Mouse (Mus musculus): ENCODE measurements around the gene Uvrag.

Uvrag gene

DNA sequence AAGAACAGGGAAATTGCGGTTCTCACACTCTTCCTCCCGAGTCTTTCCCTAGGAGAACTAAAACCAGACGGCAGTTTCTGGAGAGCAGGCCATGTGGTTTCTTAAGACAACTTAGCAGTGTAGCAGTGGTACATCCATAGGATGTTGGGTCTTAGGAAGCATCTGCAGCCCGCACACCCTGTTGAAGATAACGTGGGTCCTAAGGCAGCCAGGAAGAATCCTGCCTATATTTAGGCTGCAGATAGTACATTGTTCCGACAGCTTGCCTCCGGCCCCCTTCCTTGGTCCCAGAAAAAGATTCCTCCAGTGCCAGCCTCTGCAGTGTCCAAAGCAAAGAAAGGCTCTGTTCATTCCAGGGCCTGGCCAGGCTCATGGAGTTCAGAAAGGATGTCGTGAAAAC, 25.2 kb upstream of the Uvrag start:
- no peak for DNase-seq (ENCODE audit: low read depth, low spot score)

DNA sequence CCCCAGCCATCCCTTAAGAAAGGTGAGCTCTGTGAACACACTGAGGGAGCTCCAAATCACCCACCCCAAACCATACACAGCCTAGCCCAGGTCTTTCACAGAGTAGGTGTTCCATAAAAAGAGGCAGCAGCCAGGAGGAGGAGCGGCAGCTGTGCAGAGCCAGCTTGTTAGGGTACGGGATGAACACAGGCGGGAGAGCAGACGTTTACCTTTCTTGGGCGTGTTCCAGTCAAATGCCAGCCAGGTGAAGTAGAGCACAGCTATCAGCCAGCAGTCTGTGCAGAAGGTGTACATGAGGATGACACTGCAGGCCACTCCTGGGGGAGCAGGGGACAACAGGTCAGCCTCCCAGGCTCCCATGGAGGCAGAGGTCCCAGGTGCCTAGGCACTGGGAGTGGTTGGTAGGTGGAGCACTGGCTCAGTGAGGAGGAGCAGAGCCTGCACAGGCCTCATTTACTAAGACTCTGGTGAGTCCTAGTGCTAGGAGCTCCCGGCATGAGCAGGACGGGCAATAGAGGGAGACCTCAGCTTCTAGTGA, 24.0 kb upstream of the Uvrag start:
- DNase-seq (ENCODE audit: low read depth, low spot score), result no peak

DNA sequence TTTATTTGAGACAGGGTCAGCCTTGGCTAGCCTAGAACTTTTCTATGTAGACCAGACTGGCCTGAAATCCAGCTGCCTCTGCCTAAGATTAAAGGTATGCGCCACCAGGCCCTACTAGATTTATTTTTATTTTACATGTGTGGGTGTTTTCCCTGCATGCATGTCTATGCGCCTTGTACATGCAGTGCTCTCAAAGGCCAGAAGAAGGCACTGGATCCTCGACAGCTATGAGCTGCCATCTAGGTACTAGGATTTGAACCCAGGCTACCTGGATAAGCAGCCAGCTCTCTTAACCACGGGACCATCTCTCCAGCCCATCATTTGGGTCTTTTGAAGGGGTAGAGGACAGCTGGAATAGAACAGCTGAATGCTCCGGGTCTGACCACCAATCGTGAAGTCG, 21.5 kb upstream of the Uvrag start:
- no peak for DNase-seq (ENCODE audit: low read depth, low spot score)

DNA sequence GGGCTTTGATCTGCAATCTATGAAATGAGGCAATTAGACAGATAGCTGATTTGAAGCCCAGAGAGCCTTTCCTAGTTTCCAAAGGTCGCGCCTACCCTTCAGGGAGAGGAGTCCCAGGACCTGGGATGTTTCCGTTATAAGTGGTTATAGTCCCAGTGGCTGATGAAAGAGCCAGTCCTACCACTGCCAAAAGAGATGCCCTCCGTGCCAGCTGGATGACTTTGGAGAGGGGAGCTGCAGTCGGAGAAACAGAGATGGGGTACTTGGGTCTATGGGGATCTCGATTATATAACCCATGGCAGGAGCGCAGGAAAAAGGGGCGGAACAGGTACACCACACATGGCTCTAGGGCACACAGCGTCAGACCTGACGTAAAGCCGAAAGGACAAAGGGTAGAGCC, 21.0 kb upstream of the Uvrag start:
- DNase-seq (ENCODE audit: low read depth, low spot score), result no peak

DNA sequence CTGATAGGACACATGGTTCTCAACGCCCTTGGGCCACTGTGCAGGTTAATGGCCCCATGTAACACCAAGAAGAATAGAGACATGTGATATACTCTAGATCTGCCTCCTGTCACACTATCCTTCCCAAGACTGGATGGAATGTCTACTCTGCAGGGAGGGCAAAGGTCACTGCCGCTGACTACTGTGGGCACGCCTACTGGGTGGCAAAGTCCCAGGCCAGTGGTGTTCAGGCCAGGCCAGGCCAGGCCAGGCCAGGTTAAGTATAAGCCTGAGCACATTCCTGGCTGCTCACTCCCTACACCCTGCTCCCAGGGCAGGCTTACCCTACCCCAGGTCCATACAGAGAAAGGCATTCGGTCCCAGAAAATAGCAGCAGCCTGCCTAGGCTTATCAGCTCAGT, 20.6 kb upstream of the Uvrag start:
- DNase-seq (ENCODE audit: low read depth, low spot score), result no peak

DNA sequence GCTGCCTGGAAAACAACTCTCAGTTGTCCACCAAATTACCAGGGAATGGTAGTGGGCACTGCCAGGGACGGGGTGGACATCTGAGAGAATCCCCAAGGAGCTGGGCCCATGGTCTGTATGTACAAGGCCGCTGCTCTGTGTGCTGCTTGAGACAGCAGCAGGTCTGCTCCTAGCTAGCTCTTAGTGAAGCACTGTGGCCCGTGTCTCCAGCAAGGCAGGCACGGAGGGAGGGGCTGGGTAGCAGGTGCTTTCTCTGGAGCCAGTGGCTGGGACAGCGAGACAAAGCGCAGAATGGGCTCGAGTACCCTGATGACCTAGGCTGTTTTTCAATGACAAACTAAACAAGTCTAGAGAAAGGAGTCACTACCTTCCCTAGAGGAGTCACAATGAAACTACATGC, 20.1 kb upstream of the Uvrag start:
- no peak for DNase-seq (ENCODE audit: low read depth, low spot score)

DNA sequence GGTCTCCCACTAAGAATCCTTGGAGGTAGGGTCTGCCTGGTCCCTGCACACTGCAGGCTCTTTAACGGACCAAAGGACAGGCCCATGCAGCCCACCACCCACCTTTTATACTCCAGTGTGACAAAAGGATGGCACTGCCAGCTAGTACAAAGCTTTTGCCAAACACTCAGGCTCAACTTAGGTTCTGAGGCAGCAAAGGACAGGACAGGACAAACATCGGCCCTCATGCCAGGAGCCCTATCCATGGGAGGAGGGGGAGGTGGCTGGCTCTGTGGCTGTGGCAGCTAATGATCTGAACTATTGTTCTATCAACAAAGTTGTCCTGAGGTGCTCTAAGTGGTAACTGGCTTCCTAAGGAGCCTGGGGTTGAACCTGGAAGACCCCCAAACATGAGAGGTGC, 18.5 kb upstream of the Uvrag start:
- no peak for DNase-seq (ENCODE audit: low read depth, low spot score)

DNA sequence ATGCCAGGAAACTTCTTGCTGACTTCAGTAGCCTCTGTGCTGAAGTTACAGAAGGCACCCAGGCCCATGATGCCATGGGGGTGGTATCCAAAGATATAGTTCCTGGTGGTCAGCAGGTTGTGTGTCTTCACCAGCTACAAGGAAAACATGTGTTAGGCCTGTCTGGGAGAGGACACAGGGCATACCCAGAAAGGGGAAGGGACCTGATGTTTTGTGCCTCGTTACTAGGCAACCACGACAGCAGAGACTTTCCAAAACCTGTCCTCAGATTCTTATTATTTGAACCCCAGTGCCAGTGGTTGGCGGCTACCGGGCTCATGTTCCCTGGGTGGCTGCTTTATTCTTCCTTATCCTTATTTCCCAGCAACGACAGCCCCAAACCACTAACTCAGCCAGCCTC, 18.0 kb upstream of the Uvrag start:
- DNase-seq (ENCODE audit: low read depth, low spot score), result no peak

DNA sequence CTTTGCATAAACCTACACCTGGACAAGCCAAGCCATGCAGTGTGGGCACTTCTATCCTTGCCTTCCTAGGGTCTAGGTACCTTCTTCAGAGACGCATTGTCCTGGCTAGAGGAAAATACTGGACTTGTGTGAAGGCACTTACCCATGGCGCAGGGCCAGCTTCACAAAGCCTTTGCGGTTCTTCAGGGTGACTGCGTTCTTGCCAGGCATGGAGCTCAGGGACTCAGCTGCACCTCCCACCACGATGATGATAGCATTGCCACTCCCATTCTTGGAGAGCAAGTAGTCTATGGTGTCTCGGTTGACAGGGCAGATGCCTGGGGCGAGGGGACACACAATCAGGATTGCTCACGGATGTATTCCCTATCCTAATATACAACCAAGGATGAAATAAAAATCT, 17.1 kb upstream of the Uvrag start:
- DNase-seq (ENCODE audit: low read depth, low spot score), result no peak

DNA sequence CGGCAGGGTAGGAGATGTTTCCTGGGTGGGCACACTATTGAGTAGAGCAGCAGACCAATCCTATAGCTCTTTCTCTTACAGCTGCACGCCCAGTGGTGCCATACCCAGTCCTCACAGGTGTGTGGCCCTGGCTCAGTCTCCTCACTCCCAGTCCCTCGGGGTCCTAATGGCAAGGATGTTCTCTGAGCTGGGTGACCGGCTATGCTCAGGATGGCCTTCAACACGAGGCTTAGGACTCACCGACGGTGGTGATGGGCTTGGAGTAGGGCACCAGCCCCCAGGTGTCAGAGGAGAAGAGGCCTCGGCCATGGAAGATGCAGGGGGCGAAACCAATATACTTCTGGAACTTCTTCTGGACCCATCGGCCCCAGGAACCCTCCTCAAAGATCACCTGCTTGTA, 15.8 kb upstream of the Uvrag start:
- DNase-seq (ENCODE audit: low read depth, low spot score), result no peak

DNA sequence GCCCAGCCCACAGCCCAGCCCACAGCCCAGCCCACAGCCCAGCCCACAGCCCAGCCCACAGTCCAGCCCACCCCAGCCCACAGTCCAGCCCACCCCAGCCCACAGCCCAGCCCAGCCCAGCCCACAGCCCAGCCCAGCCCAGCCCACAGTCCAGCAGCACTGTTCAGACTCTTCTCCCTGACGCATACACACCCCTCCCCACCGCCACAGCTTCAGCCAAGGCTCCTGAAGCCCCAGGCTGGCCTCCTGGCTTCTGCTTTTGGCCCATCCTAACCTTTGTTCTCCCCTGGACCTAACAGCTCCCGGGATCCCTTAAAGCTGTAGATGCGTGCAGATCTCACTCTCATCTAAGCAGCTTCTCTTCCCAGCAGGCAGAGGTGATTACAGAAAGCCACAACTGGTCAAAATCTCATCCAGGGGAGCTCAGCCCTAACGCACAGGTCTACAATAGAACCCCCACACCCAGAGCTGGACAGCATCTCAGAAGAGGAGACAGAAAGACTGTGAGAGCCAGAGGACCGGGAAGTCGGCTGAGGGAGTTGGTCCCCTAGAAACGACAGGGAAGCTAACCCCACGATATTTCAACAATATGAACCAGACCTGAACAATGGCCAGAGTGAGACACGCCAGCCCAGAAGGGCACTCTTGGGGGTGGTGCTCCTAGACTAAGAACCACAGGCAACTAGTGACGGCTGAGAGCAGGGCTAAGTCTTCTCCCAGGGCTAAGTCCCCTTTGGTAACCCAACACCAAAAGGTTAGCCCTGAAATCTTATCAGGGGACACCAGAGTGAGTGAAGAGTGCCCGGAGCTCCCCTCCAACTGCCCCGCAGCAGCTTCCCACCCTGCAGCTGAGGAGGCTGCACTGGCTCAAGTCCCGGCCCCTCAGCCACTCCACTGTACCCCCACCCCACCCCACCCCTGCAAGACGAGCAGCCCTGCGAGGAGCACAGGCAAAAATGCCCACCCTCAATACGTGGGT, 14.7 kb upstream of the Uvrag start:
- DNase-seq (ENCODE audit: low read depth, low spot score), result no peak

DNA sequence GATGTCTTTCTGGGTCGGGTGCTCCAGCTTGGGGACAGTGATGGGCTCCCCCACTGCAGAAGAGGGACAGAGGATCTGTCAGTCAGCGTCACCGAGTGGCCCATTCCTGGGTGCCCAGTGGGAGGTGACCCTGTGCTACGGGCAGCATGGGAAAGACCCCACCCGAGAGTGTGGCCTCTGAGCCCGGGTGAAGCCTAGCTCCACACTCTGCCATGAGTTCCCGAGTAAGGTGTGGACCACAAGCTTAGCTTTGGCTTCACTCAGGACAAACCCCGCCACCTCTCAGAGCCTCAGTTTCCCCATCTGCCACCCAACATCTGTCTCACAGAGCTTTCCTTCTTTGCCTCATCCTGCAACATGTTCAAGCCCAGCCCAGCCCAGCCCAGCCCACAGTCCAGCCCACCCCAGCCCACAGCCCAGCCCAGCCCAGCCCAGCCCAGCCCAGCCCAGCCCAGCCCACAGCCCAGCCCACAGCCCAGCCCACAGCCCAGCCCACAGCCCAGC, 13.8 kb upstream of the Uvrag start:
- no peak for DNase-seq (ENCODE audit: low read depth, low spot score)

DNA sequence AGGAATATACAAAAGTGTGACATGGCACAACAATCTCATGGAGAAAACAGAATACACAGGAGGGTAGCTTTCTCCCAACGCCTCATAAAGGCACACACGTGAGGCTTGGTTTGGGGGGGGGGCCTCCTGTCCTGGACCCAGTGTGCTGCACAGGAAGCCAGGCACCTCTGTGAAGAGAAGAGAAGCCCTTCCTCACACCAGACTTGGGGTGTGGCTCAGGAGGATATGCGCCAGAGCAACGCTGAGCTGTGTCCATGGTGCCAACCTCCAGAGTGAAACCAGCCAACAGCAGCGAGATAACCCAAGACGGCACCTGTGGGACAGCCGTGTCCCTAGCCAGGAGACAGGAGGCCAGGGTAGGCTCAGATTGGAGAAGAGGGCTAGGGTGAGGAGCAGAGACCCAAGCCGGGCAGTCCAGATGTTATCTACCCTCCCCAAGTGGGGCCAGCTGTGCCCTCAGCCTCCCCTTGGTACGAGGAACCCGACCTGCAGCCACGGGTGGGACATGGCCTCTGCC, 12.8 kb upstream of the Uvrag start:
- DNase-seq (ENCODE audit: low read depth, low spot score), result peak; percentile 17

DNA sequence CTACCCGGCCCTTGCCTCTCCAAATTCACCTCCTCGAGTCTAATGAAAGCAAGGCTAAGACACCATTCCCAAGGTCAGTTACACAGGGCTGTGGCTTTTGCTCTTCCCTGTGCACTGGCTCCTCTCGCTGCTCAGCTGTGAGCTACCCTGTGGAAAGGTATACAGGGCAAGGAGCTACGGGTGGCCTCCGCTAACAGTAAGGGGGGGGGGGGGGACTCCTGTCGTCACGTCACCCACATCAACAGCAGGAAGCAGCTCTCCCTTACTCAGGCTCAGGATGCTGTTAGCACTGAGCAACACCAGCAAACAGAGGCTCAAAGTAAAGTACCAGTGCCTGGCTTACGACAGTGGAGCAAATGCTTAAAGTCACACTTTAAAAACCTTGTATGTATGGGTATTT, 11.8 kb upstream of the Uvrag start:
- DNase-seq (ENCODE audit: low read depth, low spot score), result peak; percentile 57

DNA sequence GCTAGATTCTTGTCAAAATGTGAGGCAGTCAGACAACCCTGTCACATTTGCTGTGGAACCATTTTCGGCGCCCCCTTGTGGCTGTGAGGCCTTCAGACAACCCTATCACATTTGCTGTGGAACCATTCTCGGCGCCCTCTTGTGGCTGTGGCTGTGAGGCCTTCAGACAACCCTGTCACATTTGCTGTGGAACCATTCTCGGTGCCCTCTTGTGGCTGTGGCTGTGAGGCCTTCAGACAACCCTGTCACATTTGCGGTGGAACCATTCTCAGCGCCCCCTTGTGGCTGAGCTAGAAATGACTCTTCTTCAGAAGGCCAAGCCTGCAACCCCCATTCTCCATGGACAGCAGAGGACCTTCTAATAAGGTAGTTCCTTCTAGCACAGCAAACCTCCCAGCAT, 10.4 kb upstream of the Uvrag start:
- DNase-seq (ENCODE audit: low read depth, low spot score), result peak; percentile 97

DNA sequence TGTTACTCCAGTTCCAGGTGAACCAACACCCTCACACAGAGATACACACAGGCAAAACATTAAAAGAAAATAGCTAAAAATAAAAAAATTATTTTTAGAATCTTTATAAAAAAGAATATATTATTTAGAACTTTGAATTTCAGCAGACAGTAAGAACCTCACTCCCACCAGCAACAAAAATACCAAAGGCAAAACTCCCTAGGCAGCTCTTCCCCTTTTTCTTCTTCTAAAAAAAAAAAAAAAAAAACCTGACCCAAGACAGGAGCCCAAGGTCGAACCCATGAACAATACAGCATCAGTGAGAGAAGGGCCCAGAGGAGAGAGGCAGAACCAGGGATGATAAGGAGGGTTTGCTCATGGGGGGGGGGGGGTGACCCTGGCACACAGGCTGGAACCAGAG, 8.1 kb upstream of the Uvrag start:
- no peak for DNase-seq (ENCODE audit: low read depth, low spot score)

DNA sequence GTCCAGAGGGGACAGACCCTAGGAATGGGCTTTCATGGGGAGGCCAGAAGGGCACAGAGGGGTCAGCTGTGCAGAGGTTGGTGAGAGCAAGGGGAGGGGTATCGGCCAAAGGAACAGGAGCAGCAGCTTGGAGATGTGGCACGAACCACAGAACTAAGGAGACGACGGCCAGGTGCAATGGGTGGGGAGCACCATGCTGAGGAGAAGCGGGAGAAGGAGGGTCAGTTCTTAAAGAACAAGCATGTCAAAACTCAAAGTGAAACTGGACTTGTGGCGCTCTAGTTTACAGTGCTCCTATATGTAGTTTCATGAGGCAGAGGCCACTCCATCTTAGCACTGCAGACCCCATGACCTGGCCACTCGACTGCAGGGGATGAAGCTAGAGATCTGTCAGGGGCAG, 6.6 kb upstream of the Uvrag start:
- no peak for DNase-seq (ENCODE audit: low read depth, low spot score)

DNA sequence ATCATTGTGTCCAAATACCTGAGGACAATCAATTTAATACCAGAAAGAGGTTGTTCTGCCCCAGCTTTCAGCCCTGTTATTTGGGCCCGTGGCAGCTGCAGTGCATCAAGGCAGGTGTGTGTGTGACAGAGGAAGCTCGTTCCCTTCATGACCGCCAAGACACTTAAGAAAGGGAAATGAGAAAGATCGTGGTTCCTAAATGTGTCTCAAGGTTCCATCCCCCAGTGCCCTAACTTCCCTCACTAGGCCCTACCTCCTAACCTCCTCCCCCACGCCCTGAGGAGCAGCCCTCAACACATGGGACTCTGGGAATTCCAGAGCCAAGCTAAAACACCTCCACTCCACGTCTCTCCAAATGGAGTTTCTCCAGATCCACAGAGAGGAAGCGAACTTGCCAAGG, 6.0 kb upstream of the Uvrag start:
- no peak for DNase-seq (ENCODE audit: low read depth, low spot score)

DNA sequence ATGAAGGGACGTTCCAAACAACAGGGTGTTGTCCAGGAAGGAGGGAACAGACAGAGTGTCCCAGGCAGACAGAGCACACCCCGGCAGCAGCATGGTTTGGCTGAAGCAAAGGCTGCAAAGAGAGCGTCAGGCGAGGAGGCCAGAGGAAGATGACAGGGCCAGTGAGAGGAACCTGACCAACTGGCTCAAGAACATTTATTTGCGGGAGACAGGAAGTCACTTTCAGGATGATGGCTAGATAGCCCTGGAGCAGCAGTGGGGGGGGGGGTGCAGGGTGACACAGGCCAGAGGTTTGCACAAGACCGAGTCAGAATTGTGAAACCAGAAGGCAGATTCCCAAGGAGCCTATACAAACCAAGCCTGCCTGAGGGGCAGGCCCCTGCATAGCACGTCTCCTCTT, 5.1 kb upstream of the Uvrag start:
- no peak for DNase-seq (ENCODE audit: low read depth, low spot score)

DNA sequence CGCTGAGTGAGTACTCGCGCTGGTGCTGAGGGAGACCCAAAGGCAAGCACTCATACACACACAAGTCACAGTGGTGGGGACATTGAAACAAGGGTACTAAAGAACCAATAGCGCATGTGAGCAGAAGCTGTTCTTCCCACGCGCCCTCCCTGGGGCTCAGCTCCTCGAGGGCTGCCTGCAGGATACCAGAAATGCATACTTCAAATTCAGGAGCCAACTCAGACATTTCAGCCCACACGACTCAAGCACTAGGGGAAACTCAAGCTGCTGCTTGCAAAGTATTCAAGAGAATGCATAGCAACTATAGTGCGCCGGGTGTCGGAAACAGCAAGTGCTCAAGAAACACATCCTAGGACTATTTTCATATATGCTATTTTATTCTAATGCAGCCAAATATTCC, 3.7 kb upstream of the Uvrag start:
- no peak for DNase-seq (ENCODE audit: low read depth, low spot score)

DNA sequence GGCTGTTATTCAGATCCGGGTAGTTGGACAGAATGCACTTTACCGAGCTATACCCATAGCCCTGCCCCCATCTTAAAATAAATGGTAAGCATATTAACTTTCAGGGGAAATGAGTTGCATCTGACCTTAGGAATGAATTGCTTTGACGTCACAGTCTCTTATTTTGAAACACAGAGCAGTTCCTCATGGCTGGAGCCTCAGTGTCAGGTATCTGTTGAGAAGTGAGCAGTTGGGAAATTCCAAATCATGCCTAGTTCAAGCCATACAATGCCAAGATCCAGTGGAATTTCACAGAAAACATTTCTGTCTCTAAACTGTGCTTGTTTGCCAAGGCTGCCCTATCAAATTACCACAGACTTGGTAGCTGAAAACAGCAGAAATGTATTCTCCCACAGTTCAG, 2.3 kb upstream of the Uvrag start:
- no peak for DNase-seq (ENCODE audit: low read depth, low spot score)

DNA sequence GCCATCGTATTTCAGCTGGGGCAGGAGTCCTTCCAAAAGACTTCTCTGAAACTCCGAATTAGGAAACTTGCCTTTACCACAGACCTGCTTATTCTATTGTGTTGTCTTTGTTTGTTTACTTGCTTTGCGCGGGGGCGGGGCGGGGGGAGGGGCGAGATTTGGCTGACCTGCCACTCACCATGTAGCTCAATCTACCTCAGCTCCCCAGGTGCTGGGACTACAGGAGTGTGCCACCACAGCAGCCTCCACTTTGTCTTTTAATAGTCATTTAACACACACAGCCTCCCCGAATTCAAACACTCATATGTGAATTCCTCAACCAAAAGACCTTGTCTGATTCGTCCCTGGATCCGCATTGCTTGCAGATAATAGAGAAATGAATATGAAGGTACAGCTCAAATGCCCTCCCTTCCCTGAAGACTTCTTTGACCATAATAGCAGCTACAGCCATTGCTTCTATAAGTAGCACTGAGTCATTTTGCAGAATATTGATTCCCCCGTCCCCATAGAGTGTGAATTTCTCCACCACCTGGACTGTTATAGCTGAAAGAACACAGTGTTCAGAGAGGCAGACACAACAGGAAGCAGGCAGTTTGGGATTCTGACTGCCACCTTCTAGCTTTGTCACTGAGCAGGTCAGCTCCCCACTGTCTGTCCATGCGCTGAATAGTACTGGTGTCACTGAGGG, 1.1 kb upstream of the Uvrag start:
- no peak for DNase-seq (ENCODE audit: low read depth, low spot score)
